Mouse (Mus musculus) liver, adult 2 months (tissue): ENCODE results near the gene Duoxa1.

Experiments used
- CTCF ChIP-seq: fragments of 200-500 bp; IDR thresholded peaks from 2 replicates; pipeline ENCODE4 v1.5.1; 2011; ENCODE audit warnings: low read depth, low read length, control low read depth
- POLR2A ChIP-seq: fragments of 200-500 bp; IDR thresholded peaks from 2 replicates; pipeline ENCODE4 v1.6.1; 2011; ENCODE audit warnings: low read length, control low read depth; ENCODE audit not compliant: insufficient read depth; ENCODE audit errors: extremely low read depth

GRCm38 (mm10) chr2:122352992-122353391 lies 39.5 kb upstream of the Duoxa1 start:
- no peak for TF ChIP-seq CTCF
- no peak for TF ChIP-seq POLR2A
